Mouse (Mus musculus): ENCODE data around the gene Acat1.

Gene Acat1

DNA sequence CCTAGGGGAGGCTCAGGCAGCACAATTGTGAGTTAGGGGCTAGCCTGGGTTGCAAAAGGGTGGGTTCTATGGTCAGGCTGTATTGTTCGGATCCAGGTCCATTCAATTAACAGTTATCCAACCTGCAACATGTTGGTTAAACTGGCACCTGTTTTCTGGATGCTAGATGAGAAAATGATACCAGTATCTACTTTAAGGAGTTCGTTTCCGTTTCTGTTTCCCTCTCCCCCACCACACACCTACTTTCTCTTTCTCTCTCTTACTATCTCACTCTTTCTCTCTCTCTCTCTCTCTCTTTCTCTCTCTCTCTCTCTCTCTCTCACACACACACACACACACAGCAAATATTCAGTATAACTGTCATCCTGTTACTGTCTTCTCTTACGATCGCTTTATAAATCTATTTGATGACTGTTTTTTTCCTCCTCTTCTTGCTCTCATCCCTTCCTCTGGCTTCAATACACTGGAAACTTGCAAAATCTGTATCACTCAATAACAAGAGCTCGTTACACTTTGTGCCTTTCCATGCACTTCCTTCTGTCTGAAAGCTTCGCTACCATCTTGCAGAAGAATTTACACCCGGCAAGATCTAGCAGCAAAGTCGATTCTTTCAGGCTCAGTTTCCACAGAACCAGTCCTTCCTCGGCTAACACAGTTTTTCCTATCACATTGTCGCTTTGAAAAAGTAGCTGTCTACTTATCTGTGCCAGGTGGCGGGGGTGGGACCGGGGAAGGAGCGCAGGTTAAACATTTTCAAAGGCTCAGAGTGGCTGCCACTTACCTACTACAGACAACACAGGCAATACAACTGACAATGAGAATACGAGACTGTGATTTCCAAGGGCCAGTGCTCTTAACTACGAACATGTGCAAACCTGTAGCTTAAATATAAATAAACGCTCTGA is 74.5 kb downstream of the Acat1 start:
- DNase-seq (ENCODE audit: low spot score): peak; percentile 29
